23 mouse cellular contexts compared by ENCODE assay signal in the genomic region with DNA sequence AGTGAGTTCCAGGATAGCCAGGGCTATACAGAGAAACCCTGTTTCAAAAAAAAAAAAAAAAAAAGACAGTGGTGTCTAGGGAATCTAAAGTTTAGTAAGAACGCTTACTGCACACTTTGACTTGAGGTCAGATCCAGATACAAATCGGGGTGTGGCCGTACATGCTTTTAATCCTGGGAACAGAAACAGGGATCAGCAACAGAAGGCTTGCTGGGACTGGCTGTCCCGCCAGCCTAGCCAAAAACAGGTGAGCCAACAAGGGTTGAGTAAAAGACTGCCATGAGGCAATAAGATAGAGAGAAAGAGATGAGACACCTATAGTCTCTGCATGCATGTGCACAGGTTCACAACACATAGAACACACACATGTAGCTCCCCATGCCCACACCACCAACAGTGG. TPM values are rescaled to one million over a fixed set of nuclear protein-coding genes. Genes with fewer than 3 reads are reported as not detected.
DNase-seq lines count a peak whose midpoint lies in the region; ATAC-seq lines count a peak whose summit lies in the region.
"Had no signal": no experiment of that assay in that cellular context is flagged by ENCODE, and none has a peak within 500 bp of the region (broad histone marks: within the 10 kb centered on the region; RNA-seq: fewer than 3 reads in every experiment).

No protein-coding gene starts in this region.

- DNase-seq in fat pad, adult 2 months (ENCODE audit: extremely low read depth, low read depth, low spot score): peak; percentile 55
- DNase-seq in gonadal fat pad, adult 2 months (ENCODE audit: low read depth): peak; percentile 58
- no peak for DNase-seq in ovary, postnatal 10 days (ENCODE audit: low spot score)
- DNase-seq: adrenal gland, adult 2 months; adrenal gland, adult 8-10 months; adrenal gland, postnatal 10 days; adrenal gland, postnatal 14 days; adrenal gland, postnatal 25 days; adrenal gland, postnatal 36 days; B cell, adult 2 months; cerebellum, adult 11 months; cerebellum, adult 11-12 months; cerebellum, adult 18-20 months had no signal

- no peak for ATAC-seq in monocyte, adult 5-6 weeks (replicated peaks; ENCODE audit: insufficient number of reproducible peaks, low FRiP score, low TSS enrichment, poor library complexity, severe bottlenecking)
- ATAC-seq: activated CD4-positive, CD25-positive, alpha-beta regulatory T cell, adult 4 months; CD4-positive, CD25-positive, alpha-beta regulatory T cell, adult 4 months; Patski had no signal

RNA-seq across cellular contexts. Expression of gene Samd7, which starts 8.6 kb away (rescaled TPM):
- not detected in 2 replicates for polyA plus RNA-seq in gonadal fat pad, adult 2 months (2012; rRNA removed)
- total RNA-seq in monocyte, adult 5-6 weeks (2017): not detected in 3 replicates
- total RNA-seq: adrenal gland, adult 18-20 months; adrenal gland, adult 2 months; adrenal gland, adult 8-10 months; adrenal gland, postnatal 14 days; adrenal gland, postnatal 25 days; adrenal gland, postnatal 36 days; CH12.LX; MEL had no signal
- polyA plus RNA-seq: C2C12; CD4-positive, CD25-positive, alpha-beta regulatory T cell, adult 4 months; G1E; Patski had no signal

RNA-seq across cellular contexts. Expression of gene Sec62, which starts 38.0 kb away (rescaled TPM):
- polyA plus RNA-seq in gonadal fat pad, adult 2 months (2012; rRNA removed): 20.1 and 27.6 TPM in 2 replicates
- total RNA-seq in monocyte, adult 5-6 weeks (2017): 127 to 145 TPM (median 128 TPM) in 3 replicates

RNA-seq across cellular contexts. Expression of gene Lrrc31, which starts 55.1 kb away (rescaled TPM):
- 0.14 and 0.19 TPM in 2 replicates for polyA plus RNA-seq in gonadal fat pad, adult 2 months (2012; rRNA removed)
- not detected in 3 replicates for total RNA-seq in monocyte, adult 5-6 weeks (2017)
- total RNA-seq: adrenal gland, adult 2 months; adrenal gland, postnatal 10 days; adrenal gland, postnatal 25 days; adrenal gland, postnatal 36 days; CH12.LX; MEL had no signal
- polyA plus RNA-seq: activated CD4-positive, CD25-positive, alpha-beta regulatory T cell, adult 4 months; adrenal gland, adult 2 months; brain, embryonic 14.5 days; C2C12; G1E; Patski had no signal
